ENCODE assay signal across 19 mouse cellular contexts in the genomic region with DNA sequence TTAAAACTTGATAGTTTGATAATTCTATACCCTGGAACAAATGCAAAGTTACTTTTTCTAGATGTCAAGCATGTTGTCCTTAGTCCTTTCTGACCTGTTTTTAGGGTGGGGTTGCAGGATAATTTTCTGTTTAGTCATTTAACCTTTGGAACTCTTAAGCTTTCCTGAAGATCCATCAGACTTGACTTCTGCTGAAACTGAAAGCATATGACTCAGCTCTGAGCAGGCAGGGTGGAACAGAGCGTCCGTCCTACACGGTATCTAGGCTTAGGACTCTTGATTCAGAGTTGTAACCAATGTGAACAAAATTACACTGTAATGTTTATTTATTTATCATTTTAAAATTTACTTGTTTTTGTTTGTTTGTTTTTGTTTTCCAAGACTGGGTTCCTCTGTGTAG.
"Had no signal": no experiment of that assay in that cellular context is flagged by ENCODE, and none has a peak within 500 bp of the region (broad histone marks: within the 10 kb centered on the region; RNA-seq: fewer than 3 reads in every experiment).

No protein-coding gene starts in this region.

- H3K27me3 ChIP-seq: midbrain, embryonic 12.5 days; neural tube, embryonic 13.5 days; neural tube, embryonic 15.5 days; stomach, embryonic 15.5 days had no signal

- DNase-seq: liver, postnatal 0 days; lung, embryonic 14.5 days; lung, postnatal 10 days; lung, postnatal 4 days; midbrain, embryonic 14.5 days; retina, postnatal 1 day; right cerebral cortex, adult 18-20 months; right cerebral cortex, postnatal 25 days; right cerebral cortex, postnatal 4 days; thymus, adult 18-20 months; thymus, postnatal 25 days; thymus, postnatal 4 days had no signal

- ATAC-seq: liver, postnatal 0 days; midbrain, embryonic 16.5 days had no signal

- H3K4me3 ChIP-seq: midbrain, embryonic 10.5 days; midbrain, embryonic 12.5 days; myocyte; neural tube, embryonic 13.5 days; neural tube, embryonic 15.5 days; stomach, embryonic 15.5 days had no signal

- H3K27ac ChIP-seq: midbrain, embryonic 10.5 days; midbrain, embryonic 12.5 days; neural tube, embryonic 13.5 days; neural tube, embryonic 15.5 days; stomach, embryonic 15.5 days had no signal

- H3K4me1 ChIP-seq: midbrain, embryonic 10.5 days; midbrain, embryonic 12.5 days; neural tube, embryonic 13.5 days; neural tube, embryonic 15.5 days; stomach, embryonic 15.5 days had no signal

- H3K4me2 ChIP-seq: lung, embryonic 14.5 days; midbrain, embryonic 12.5 days; neural tube, embryonic 13.5 days; neural tube, embryonic 15.5 days; stomach, embryonic 15.5 days had no signal

- H3K9ac ChIP-seq: liver, postnatal 0 days; lung, embryonic 14.5 days; midbrain, embryonic 12.5 days; neural tube, embryonic 13.5 days; neural tube, embryonic 15.5 days; stomach, embryonic 15.5 days had no signal

- H3K9me3 ChIP-seq: midbrain, embryonic 10.5 days; midbrain, embryonic 12.5 days; neural tube, embryonic 13.5 days; neural tube, embryonic 15.5 days; stomach, embryonic 15.5 days had no signal
